Comparison of ENCODE assay signal across 9 mouse cellular contexts in the genomic region with DNA sequence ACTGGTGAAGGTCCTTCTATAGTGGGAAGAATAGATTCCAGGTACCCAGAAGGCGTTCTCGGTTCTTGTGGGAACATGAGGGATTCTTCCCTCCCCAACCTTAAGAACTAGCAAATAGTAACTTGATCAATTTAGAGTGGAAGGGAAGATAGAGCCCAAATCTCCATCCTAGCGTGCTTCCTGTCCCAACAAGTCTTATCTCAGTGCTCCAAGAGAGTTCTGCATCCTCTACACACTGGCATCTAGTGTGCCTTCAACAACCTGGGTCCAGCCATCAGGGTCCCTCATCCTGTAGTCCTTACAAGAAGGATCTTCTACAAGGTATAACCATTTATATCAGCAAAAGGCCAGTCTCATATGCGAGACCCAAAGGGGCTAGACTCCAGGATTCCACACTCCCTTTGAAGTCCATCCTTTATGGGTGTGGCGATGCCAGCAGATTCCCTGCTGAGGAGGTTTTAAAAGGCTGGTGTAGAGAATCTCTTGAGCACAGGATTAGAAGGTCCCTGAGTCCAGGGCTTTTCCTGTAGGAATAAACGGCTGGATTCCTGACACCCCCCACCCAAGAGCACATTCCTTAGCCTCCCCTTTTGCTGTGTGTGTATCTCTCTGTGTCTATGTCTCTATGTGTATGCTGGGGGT. TPM values are rescaled to one million over a fixed set of nuclear protein-coding genes. Genes with fewer than 3 reads are reported as not detected.
DNase-seq lines count a peak whose midpoint lies in the region; ATAC-seq and TF ChIP-seq lines count a peak whose summit lies in the region.
"Had no signal": no experiment of that assay in that cellular context is flagged by ENCODE, and none has a peak within 500 bp of the region (broad histone marks: within the 10 kb centered on the region; RNA-seq: fewer than 3 reads in every experiment).

No protein-coding gene starts in this region.

- peaks cover 5% of the 10 kb centered on the region for H3K79me2 ChIP-seq in MEL (ENCODE audit: control insufficient read depth, insufficient read depth, low read length, poor library complexity)

- DNase-seq in heart, postnatal 4 days, result no peak
- peak; percentile 80 for DNase-seq in MEL (ENCODE audit: low read depth, low spot score)
- DNase-seq in forelimb bud, embryonic 11.5 days (ENCODE audit: low read depth, low spot score), result peak; percentile 9
- DNase-seq in midbrain, embryonic 11.5 days (ENCODE audit: low spot score, missing footprints), result peak; percentile 84
- no peak for DNase-seq in adrenal gland, postnatal 36 days

- no peak for TF ChIP-seq CTCF in MEL (IDR thresholded peaks at IDR 0.05 in 2 of 3, conservative IDR thresholded peaks at IDR 0.05 in 1 of 3; ENCODE audit: control insufficient read depth in 1 of 3, insufficient read depth in 1 of 3, low read depth in 2 of 3, low read length in 3 of 3, poor library complexity in 1 of 3, severe bottlenecking in 1 of 3)

- 37% methylated on average over 6 of the region's 6 CpGs for WGBS in heart, embryonic 11.5 days (ENCODE audit: insufficient replicate concordance)
- WGBS in midbrain, embryonic 11.5 days, result 47% methylated on average over 6 of the region's 6 CpGs

- H3K27ac ChIP-seq in heart, embryonic 11.5 days (ENCODE audit: low read depth, low read length), result peak overlapping the region; percentile 95
- H3K27ac ChIP-seq in MEL (ENCODE audit: control insufficient read depth, low read depth, low read length), result peak overlapping the region; percentile 90
- H3K27ac ChIP-seq in midbrain, embryonic 11.5 days (ENCODE audit: low read depth, low read length), result no peak overlapping the region

- no peak for TF ChIP-seq POLR2A in MEL (IDR thresholded peaks at IDR 0.05; ENCODE audit: control insufficient read depth in 1 of 2, insufficient read depth in 1 of 2, low read depth in 1 of 2, low read length in 2 of 2, poor library complexity in 1 of 2)

- no peak for ATAC-seq in heart, embryonic 11.5 days (replicated peaks; ENCODE audit: insufficient number of reproducible peaks, low FRiP score, low TSS enrichment)
- ATAC-seq in midbrain, embryonic 11.5 days (ENCODE audit: low FRiP score), result no peak
- ATAC-seq in erythroid progenitor cell, adult 5-6 weeks (replicated peaks; ENCODE audit: low FRiP score, poor library complexity, severe bottlenecking), result no peak
- ATAC-seq in megakaryocyte-erythroid progenitor cell, adult 5-6 weeks (replicated peaks; ENCODE audit: low FRiP score, low TSS enrichment, poor library complexity, severe bottlenecking), result no peak

- peaks cover 42% of the 10 kb centered on the region for H3K4me1 ChIP-seq in heart, embryonic 11.5 days (ENCODE audit: control insufficient read depth, insufficient read depth, low read length)
- H3K4me1 ChIP-seq in MEL (ENCODE audit: control insufficient read depth in 1 of 2, insufficient read depth in 2 of 2, low read length in 2 of 2), result peaks cover 23 to 59% of the 10 kb centered on the region in 2 experiments
- peaks cover 37% of the 10 kb centered on the region for H3K4me1 ChIP-seq in midbrain, embryonic 11.5 days (ENCODE audit: control insufficient read depth, insufficient read depth, low read length)

- H3K4me3 ChIP-seq in heart, embryonic 11.5 days (ENCODE audit: low read depth, low read length), result peak overlapping the region; percentile 60
- H3K4me3 ChIP-seq in MEL (ENCODE audit: control insufficient read depth in 1 of 2, insufficient read depth in 1 of 2, low read depth in 2 of 2, low read length in 2 of 2), result peak overlapping the region; percentile 69 to 80
- H3K4me3 ChIP-seq in midbrain, embryonic 11.5 days (ENCODE audit: low read depth, low read length), result peak overlapping the region; percentile 57

- TF ChIP-seq RAD21 in MEL (IDR thresholded peaks at IDR 0.05; ENCODE audit: low read depth, low read length), result no peak

- H3K9ac ChIP-seq in heart, embryonic 11.5 days (ENCODE audit: low read depth, low read length), result peak overlapping the region; percentile 78
- peak overlapping the region; percentile 74 for H3K9ac ChIP-seq in MEL (ENCODE audit: control insufficient read depth, low read depth, low read length, poor library complexity, severe bottlenecking)
- peak overlapping the region; percentile 75 for H3K9ac ChIP-seq in midbrain, embryonic 11.5 days (ENCODE audit: low read length)

- no peaks in the 10 kb centered on the region for H3K27me3 ChIP-seq in heart, embryonic 11.5 days (ENCODE audit: control insufficient read depth, insufficient read depth, low read length)
- H3K27me3 ChIP-seq in MEL (ENCODE audit: control insufficient read depth in 1 of 2, insufficient read depth in 2 of 2, low read length in 2 of 2), result no peaks in the 10 kb centered on the region
- no peaks in the 10 kb centered on the region for H3K27me3 ChIP-seq in midbrain, embryonic 11.5 days (ENCODE audit: control insufficient read depth, insufficient read depth, low read length)

- peak overlapping the region; percentile 89 for H3K4me2 ChIP-seq in heart, embryonic 11.5 days
- peak overlapping the region; percentile 94 for H3K4me2 ChIP-seq in midbrain, embryonic 11.5 days

- TF ChIP-seq EP300 in MEL (IDR thresholded peaks at IDR 0.05; ENCODE audit: low read depth in 1 of 2, low read length in 2 of 2), result peak; percentile 48 to 74; a peak in 2 of 4 replicates

- no peaks in the 10 kb centered on the region for H3K9me3 ChIP-seq in heart, embryonic 11.5 days (replicated peaks; ENCODE audit: control insufficient read depth, low read length)
- H3K9me3 ChIP-seq in MEL (replicated peaks; ENCODE audit: insufficient read depth, low read length), result no peaks in the 10 kb centered on the region
- H3K9me3 ChIP-seq in midbrain, embryonic 11.5 days (ENCODE audit: control insufficient read depth, low read length), result no peaks in the 10 kb centered on the region

- H3K36me3 ChIP-seq in heart, embryonic 11.5 days (ENCODE audit: control insufficient read depth, insufficient read depth, low read length), result peaks cover 4% of the 10 kb centered on the region; the same call in 1 of the 2 replicates
- peaks cover 0 to 25% of the 10 kb centered on the region in 2 experiments; a peak in 2 of 4 replicates for H3K36me3 ChIP-seq in MEL (ENCODE audit: control insufficient read depth in 1 of 2, insufficient read depth in 2 of 2, low read length in 2 of 2)
- no peaks in the 10 kb centered on the region for H3K36me3 ChIP-seq in midbrain, embryonic 11.5 days (ENCODE audit: control insufficient read depth, insufficient read depth, low read length)

RNA-seq across cellular contexts. Expression of gene Ccdc71, which starts 8.7 kb away (rescaled TPM):
- 34.6 and 46.9 TPM in 2 replicates for polyA plus RNA-seq in heart, embryonic 11.5 days (2014; fragmentation: Nextera tagmentation; extraction: Ambion mirVana)
- total RNA-seq in heart, postnatal 4 days (2021), result 10 to 100 TPM; 27.0 to 28.4 TPM
- total RNA-seq in MEL (2012; rRNA removed), result 18.3 and 23.1 TPM in 2 replicates
- 10 to 100 TPM in 1 of 2 experiments, not detected in 1; 39.9 TPM for polyA plus RNA-seq in MEL (2012; ENCODE audit: insufficient read depth in 1 of 2, insufficient read length in 2 of 2, low read depth in 1 of 2, low replicate concordance in 2 of 2, missing spikeins in 1 of 2)
- polyA plus RNA-seq in midbrain, embryonic 11.5 days (2014; fragmentation: Nextera tagmentation; extraction: Ambion mirVana), result 48.1 and 48.6 TPM in 2 replicates
- total RNA-seq in erythroid progenitor cell, adult 5-6 weeks (2015; ENCODE audit: low replicate concordance), result 3.4 and 23.4 TPM in 2 replicates
- 9.5 and 14.6 TPM in 2 replicates for total RNA-seq in erythroid progenitor cell, adult 5-6 weeks (2017; ENCODE audit: low replicate concordance)
- 19.6 and 42.3 TPM in 2 replicates for total RNA-seq in megakaryocyte-erythroid progenitor cell, adult 5-6 weeks (2014; fragmentation: Nextera tagmentation)
- 13.2 and 13.6 TPM in 2 replicates for total RNA-seq in megakaryocyte-erythroid progenitor cell, adult 5-6 weeks (2017)
- total RNA-seq in adrenal gland, postnatal 36 days (2021), result 10 to 100 TPM; 37.1 to 48.1 TPM

RNA-seq across cellular contexts. Expression of gene Klhdc8b, which starts 9.7 kb away (rescaled TPM):
- 58.1 and 71.8 TPM in 2 replicates for polyA plus RNA-seq in heart, embryonic 11.5 days (2014; fragmentation: Nextera tagmentation; extraction: Ambion mirVana)
- 10 to 100 TPM; 43.9 to 45.6 TPM for total RNA-seq in heart, postnatal 4 days (2021)
- 48.0 and 71.9 TPM in 2 replicates for total RNA-seq in MEL (2012; rRNA removed)
- polyA plus RNA-seq in MEL (2012; ENCODE audit: insufficient read depth in 1 of 2, insufficient read length in 2 of 2, low read depth in 1 of 2, low replicate concordance in 2 of 2, missing spikeins in 1 of 2), result 10 to 100 TPM; 57.3 to 77.2 TPM
- 34.4 and 36.2 TPM in 2 replicates for polyA plus RNA-seq in midbrain, embryonic 11.5 days (2014; fragmentation: Nextera tagmentation; extraction: Ambion mirVana)
- 2.5 and 2.9 TPM in 2 replicates for total RNA-seq in erythroid progenitor cell, adult 5-6 weeks (2015; ENCODE audit: low replicate concordance)
- 5.4 TPM in 1 of 2 replicates, not detected in the other for total RNA-seq in erythroid progenitor cell, adult 5-6 weeks (2017; ENCODE audit: low replicate concordance)
- 8.0 and 29.6 TPM in 2 replicates for total RNA-seq in megakaryocyte-erythroid progenitor cell, adult 5-6 weeks (2014; fragmentation: Nextera tagmentation)
- total RNA-seq in megakaryocyte-erythroid progenitor cell, adult 5-6 weeks (2017), result 6.2 and 21.7 TPM in 2 replicates
- total RNA-seq in adrenal gland, postnatal 36 days (2021), result 10 to 100 TPM; 20.1 to 21.5 TPM

RNA-seq across cellular contexts. Expression of gene BC048562, which starts 15.4 kb away (rescaled TPM):
- polyA plus RNA-seq in heart, embryonic 11.5 days (2014; fragmentation: Nextera tagmentation; extraction: Ambion mirVana), result not detected in 2 replicates
- total RNA-seq in heart, postnatal 4 days (2021), result not detected
- not detected in 2 replicates for total RNA-seq in MEL (2012; rRNA removed)
- polyA plus RNA-seq in MEL (2012; ENCODE audit: insufficient read depth in 1 of 2, insufficient read length in 2 of 2, low read depth in 1 of 2, low replicate concordance in 2 of 2, missing spikeins in 1 of 2), result not detected
- polyA plus RNA-seq in midbrain, embryonic 11.5 days (2014; fragmentation: Nextera tagmentation; extraction: Ambion mirVana), result not detected in 2 replicates
- total RNA-seq in erythroid progenitor cell, adult 5-6 weeks (2015; ENCODE audit: low replicate concordance), result not detected in 2 replicates
- not detected in 2 replicates for total RNA-seq in erythroid progenitor cell, adult 5-6 weeks (2017; ENCODE audit: low replicate concordance)
- not detected in 2 replicates for total RNA-seq in megakaryocyte-erythroid progenitor cell, adult 5-6 weeks (2014; fragmentation: Nextera tagmentation)
- not detected in 2 replicates for total RNA-seq in megakaryocyte-erythroid progenitor cell, adult 5-6 weeks (2017)
- total RNA-seq in adrenal gland, postnatal 36 days (2021), result not detected
- total RNA-seq: gastrocnemius, postnatal 10 days had no signal

RNA-seq across cellular contexts. Expression of gene Ccdc36, which starts 23.4 kb away (rescaled TPM):
- polyA plus RNA-seq in heart, embryonic 11.5 days (2014; fragmentation: Nextera tagmentation; extraction: Ambion mirVana), result 1.1 and 1.4 TPM in 2 replicates
- under 1 TPM; 0.10 to 0.11 TPM for total RNA-seq in heart, postnatal 4 days (2021)
- not detected in 2 replicates for total RNA-seq in MEL (2012; rRNA removed)
- not detected for polyA plus RNA-seq in MEL (2012; ENCODE audit: insufficient read depth in 1 of 2, insufficient read length in 2 of 2, low read depth in 1 of 2, low replicate concordance in 2 of 2, missing spikeins in 1 of 2)
- polyA plus RNA-seq in midbrain, embryonic 11.5 days (2014; fragmentation: Nextera tagmentation; extraction: Ambion mirVana), result 0.89 and 1.6 TPM in 2 replicates
- total RNA-seq in erythroid progenitor cell, adult 5-6 weeks (2015; ENCODE audit: low replicate concordance), result not detected in 2 replicates
- 1.1 TPM in 1 of 2 replicates, not detected in the other for total RNA-seq in erythroid progenitor cell, adult 5-6 weeks (2017; ENCODE audit: low replicate concordance)
- total RNA-seq in megakaryocyte-erythroid progenitor cell, adult 5-6 weeks (2014; fragmentation: Nextera tagmentation), result not detected in 2 replicates
- total RNA-seq in megakaryocyte-erythroid progenitor cell, adult 5-6 weeks (2017), result not detected in 2 replicates
- total RNA-seq in adrenal gland, postnatal 36 days (2021), result not detected

RNA-seq across cellular contexts. Expression of gene Lamb2, which starts 27.9 kb away (rescaled TPM):
- polyA plus RNA-seq in heart, embryonic 11.5 days (2014; fragmentation: Nextera tagmentation; extraction: Ambion mirVana), result 22.7 and 30.4 TPM in 2 replicates
- total RNA-seq in heart, postnatal 4 days (2021), result 100 to 1,000 TPM; 217 to 229 TPM
- 0.56 and 0.58 TPM in 2 replicates for total RNA-seq in MEL (2012; rRNA removed)
- under 1 TPM in 1 of 2 experiments, not detected in 1; 0.84 TPM for polyA plus RNA-seq in MEL (2012; ENCODE audit: insufficient read depth in 1 of 2, insufficient read length in 2 of 2, low read depth in 1 of 2, low replicate concordance in 2 of 2, missing spikeins in 1 of 2)
- 20.1 and 21.4 TPM in 2 replicates for polyA plus RNA-seq in midbrain, embryonic 11.5 days (2014; fragmentation: Nextera tagmentation; extraction: Ambion mirVana)
- total RNA-seq in erythroid progenitor cell, adult 5-6 weeks (2015; ENCODE audit: low replicate concordance), result not detected in 2 replicates
- not detected in 2 replicates for total RNA-seq in erythroid progenitor cell, adult 5-6 weeks (2017; ENCODE audit: low replicate concordance)
- total RNA-seq in megakaryocyte-erythroid progenitor cell, adult 5-6 weeks (2014; fragmentation: Nextera tagmentation), result not detected in 2 replicates
- 0.66 TPM in 1 of 2 replicates, not detected in the other for total RNA-seq in megakaryocyte-erythroid progenitor cell, adult 5-6 weeks (2017)
- 100 to 1,000 TPM; 117 to 133 TPM for total RNA-seq in adrenal gland, postnatal 36 days (2021)

Comparison
In these comparisons a context has a peak if more than half of its experiments do, and no peak if none do; other contexts are left out.
1. DNase-seq: peak in MEL (single experiment), forelimb bud, embryonic 11.5 days (single experiment) and midbrain, embryonic 11.5 days (single experiment); none in heart, postnatal 4 days (single experiment) and adrenal gland, postnatal 36 days (0 of 2).
2. Peak in every context shown above with its lines, with median percentiles within 50 percentile points of each other: H3K4me3 ChIP-seq and H3K9ac ChIP-seq.